Mouse (Mus musculus) heart, embryonic 13.5 days (tissue): Measurements from ENCODE around the gene Prkag3. TPM values are rescaled to one million over a fixed set of nuclear protein-coding genes. Genes with fewer than 3 reads are reported as not detected.
A peak's percentile ranks its signal among the peaks of the same experiment; 100 is the strongest.

Experiments used
- ATAC-seq: fragments of 200-750 bp; cut with Nextera tagmentation; 2 replicates; pipeline ENCODE4 v1.8.0; 2017; ENCODE audit warnings: moderate TSS enrichment; ENCODE audit not compliant: insufficient number of reproducible peaks, low FRiP score, low TSS enrichment; ENCODE audit errors: extremely low read depth
- H3K27ac ChIP-seq: fragments of 300-500 bp; sonication (generic); replicated peaks from 2 replicates; pipeline ENCODE4 v1.5.1; 2015; ENCODE audit warnings: moderate library complexity, mild to moderate bottlenecking, inconsistent platforms
- H3K27me3 ChIP-seq: fragments of 300-500 bp; sonication (generic); replicated peaks from 2 replicates; pipeline ENCODE4 v1.6.1; 2015; ENCODE audit warnings: mild to moderate bottlenecking, inconsistent platforms
- H3K36me3 ChIP-seq: fragments of 300-500 bp; sonication (generic); 2 replicates; pipeline ENCODE4 v1.6.1; 2015; ENCODE audit warnings: mild to moderate bottlenecking, inconsistent platforms
- H3K4me1 ChIP-seq: fragments of 300-500 bp; sonication (generic); 2 replicates; pipeline ENCODE4 v1.6.1; 2015; ENCODE audit warnings: inconsistent platforms
- H3K4me2 ChIP-seq: fragments of 300-500 bp; sonication (generic); 2 replicates; pipeline ENCODE4 v1.6.1; 2015; ENCODE audit warnings: inconsistent platforms, mild to moderate bottlenecking, moderate library complexity
- H3K4me3 ChIP-seq: fragments of 300-500 bp; sonication (generic); 2 replicates; pipeline ENCODE4 v1.5.1; 2015; ENCODE audit warnings: moderate library complexity, mild to moderate bottlenecking, inconsistent platforms
- H3K9ac ChIP-seq: fragments of 300-500 bp; sonication (generic); 2 replicates; pipeline ENCODE4 v1.6.1; 2015; ENCODE audit warnings: inconsistent platforms, mild to moderate bottlenecking, moderate library complexity
- H3K9me3 ChIP-seq: fragments of 300-500 bp; sonication (generic); 2 replicates; pipeline ENCODE4 v1.6.1; 2016; ENCODE audit warnings: inconsistent platforms
- WGBS: fragments of 180-500 bp; shearing (Covaris S2); methylation state at CpG from one replicate; pipeline ENCODE4 v1.1.7; 2015; ENCODE audit warnings: mixed read lengths; 5-methylcytosine and 5-hydroxymethylcytosine counted together
- polyA plus RNA-seq: library from polyadenylated mRNA; unstranded; fragments of >200 nt; fragmentation: Nextera tagmentation; extraction: Ambion mirVana; gene quantifications from 2 replicates; pipeline ENCODE4 v1.2.1, GENCODE M21; 2015

Gene Prkag3
- polyA plus RNA-seq, 1 experiment from 2014 or later: 4.2 TPM

DNA sequence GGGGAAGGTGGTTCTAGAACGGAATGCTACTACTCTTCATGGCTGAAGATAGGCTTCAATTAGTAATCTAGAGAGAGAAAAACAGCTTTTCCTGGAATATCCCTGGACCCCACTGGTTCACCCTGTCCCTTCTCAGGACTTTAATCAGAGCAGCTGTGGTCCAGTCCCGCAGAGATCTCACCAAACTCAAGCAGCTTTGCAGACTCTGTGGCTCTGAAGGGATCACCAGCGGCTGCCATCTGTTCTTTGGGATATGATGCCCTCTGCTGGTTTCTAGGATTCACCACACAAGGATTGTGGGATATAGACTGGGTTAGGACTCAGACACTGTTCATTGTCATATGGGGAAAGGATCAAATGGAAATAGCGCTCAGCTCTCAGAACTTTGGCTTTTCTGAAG is 10.8 kb upstream of the Prkag3 start:
- Histone ChIP-seq H3K27me3 (peaks cover 22% of the 10 kb centered on the region), H3K36me3 (no peaks in the 10 kb centered on the region), H3K27ac (no peak overlapping the region), H3K9ac (no peak overlapping the region), H3K4me1 (no peaks in the 10 kb centered on the region), H3K4me2 (no peak overlapping the region), H3K9me3 (no peaks in the 10 kb centered on the region), H3K4me3 (no peak overlapping the region)
- ATAC-seq: no peak
- WGBS: 14% methylated on average over 4 of the region's 4 CpGs

DNA sequence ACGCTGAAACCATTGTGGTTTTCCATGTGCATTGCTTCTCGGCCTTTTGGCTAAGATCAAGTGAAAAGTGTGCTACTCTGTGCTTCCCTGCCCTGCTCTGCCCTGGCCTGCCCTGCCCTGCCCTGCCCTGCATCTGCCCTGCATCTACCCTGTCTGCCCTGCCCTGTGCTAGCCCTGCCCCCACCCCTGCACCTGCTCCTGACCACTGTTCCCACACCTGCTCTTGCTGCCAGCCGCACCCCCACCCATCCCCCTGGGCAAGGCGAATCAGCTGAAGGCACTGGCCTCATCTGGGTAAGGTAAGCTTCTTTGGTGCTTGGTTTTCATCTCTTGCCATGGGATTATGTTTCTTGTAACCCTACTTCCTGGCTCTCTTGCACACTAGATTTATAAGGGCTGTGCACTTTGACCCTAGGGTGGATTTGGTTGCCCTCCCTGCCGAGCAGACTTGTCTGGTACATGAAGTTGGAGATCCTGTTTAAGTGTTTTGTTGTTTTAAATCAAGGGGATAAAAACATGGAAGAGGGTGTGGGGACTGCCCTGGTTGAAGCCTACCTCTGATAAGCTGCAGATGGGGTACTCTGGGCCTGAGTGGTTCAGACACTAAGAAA is 5.3 kb upstream of the Prkag3 start:
- Histone ChIP-seq H3K4me1 (peaks cover 14% of the 10 kb centered on the region), H3K9ac (no peak overlapping the region), H3K27ac (no peak overlapping the region), H3K27me3 (no peaks in the 10 kb centered on the region), H3K36me3 (no peaks in the 10 kb centered on the region), H3K4me3 (no peak overlapping the region), H3K4me2 (no peak overlapping the region), H3K9me3 (no peaks in the 10 kb centered on the region)
- WGBS: 63% methylated on average over 5 of the region's 5 CpGs
- ATAC-seq: no peak

GRCm38 (mm10) chr1:74753266-74753974 is 4.4 kb upstream of the Prkag3 start:
- no peak for ATAC-seq
- Histone ChIP-seq H3K9ac (no peak overlapping the region), H3K9me3 (no peaks in the 10 kb centered on the region), H3K27ac (no peak overlapping the region), H3K4me1 (peaks cover 22% of the 10 kb centered on the region), H3K4me3 (no peak overlapping the region), H3K27me3 (no peaks in the 10 kb centered on the region), H3K36me3 (no peaks in the 10 kb centered on the region), H3K4me2 (no peak overlapping the region)
- 75% methylated on average over 8 of the region's 8 CpGs for WGBS

DNA sequence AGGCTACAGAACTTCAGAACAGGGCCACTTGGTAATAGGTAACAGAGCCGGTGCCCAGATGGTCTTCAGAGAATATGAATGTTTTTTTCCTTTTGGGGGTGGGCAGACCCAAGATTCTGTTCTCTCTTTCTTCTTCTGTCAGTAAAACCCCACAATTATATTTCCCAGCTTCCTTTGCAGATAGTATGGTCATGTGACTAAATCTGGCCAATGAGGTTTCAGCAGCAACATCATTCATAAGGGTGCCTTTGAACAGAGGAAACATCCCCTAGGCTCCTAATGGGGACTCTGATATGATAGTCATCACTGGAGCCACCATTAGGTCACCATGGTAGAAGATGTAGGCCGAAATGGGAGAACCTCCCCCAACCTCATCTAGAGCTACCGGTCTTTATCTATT is 3.8 kb upstream of the Prkag3 start:
- 90% methylated on average over 3 of the region's 3 CpGs for WGBS
- no peak for ATAC-seq
- Histone ChIP-seq H3K9me3 (no peaks in the 10 kb centered on the region), H3K27ac (no peak overlapping the region), H3K27me3 (no peaks in the 10 kb centered on the region), H3K36me3 (no peaks in the 10 kb centered on the region), H3K4me3 (no peak overlapping the region), H3K9ac (no peak overlapping the region), H3K4me1 (peaks cover 27% of the 10 kb centered on the region), H3K4me2 (no peak overlapping the region)

- Histone ChIP-seq H3K4me1 (peaks cover 34% of the 10 kb centered on the region), H3K4me2 (no peak overlapping the region), H3K9me3 (no peaks in the 10 kb centered on the region), H3K36me3 (no peaks in the 10 kb centered on the region), H3K27me3 (peaks cover under 1% of the 10 kb centered on the region), H3K9ac (no peak overlapping the region), H3K27ac (no peak overlapping the region), H3K4me3 (no peak overlapping the region)
- WGBS: 80% methylated on average over 8 of the region's 8 CpGs
- no peak for ATAC-seq
These were observed 3.1 kb upstream of the Prkag3 start for GRCm38 (mm10) chr1:74752150-74752549.

DNA sequence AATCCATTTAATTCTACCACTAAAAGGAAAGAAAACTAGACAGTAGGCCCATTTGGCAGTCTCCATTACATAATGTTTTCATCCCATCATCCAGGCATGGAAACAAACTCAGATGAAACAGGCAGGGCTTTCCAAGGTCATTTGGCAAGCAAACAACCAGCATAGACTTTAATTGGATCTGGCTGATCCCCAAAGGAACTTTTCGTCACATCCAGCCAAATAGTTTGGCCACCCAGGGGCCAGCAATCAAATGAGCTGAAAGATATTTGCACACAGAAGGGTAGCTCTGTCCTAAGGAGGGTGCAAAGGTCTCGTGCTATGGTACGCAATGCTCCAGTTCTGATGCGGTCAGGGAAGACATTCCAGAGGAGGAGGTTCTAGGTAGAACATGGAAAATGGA is 1.7 kb upstream of the Prkag3 start:
- Histone ChIP-seq H3K27ac (no peak overlapping the region), H3K4me1 (peaks cover 38% of the 10 kb centered on the region), H3K9me3 (no peaks in the 10 kb centered on the region), H3K4me2 (no peak overlapping the region), H3K9ac (no peak overlapping the region), H3K4me3 (no peak overlapping the region), H3K36me3 (no peaks in the 10 kb centered on the region), H3K27me3 (peaks cover 3% of the 10 kb centered on the region)
- 82% methylated on average over 4 of the region's 4 CpGs for WGBS
- no peak for ATAC-seq

GRCm38 (mm10) chr1:74749301-74749700 is 280 bp upstream of the Prkag3 start:
- Histone ChIP-seq H3K4me3 (peak overlapping the region; percentile 51), H3K27ac (peak overlapping the region; percentile 88), H3K9me3 (no peaks in the 10 kb centered on the region), H3K4me2 (peak overlapping the region; percentile 69), H3K4me1 (peaks cover 38% of the 10 kb centered on the region), H3K27me3 (peaks cover 3% of the 10 kb centered on the region), H3K36me3 (no peaks in the 10 kb centered on the region), H3K9ac (peak overlapping the region; percentile 78)
- WGBS: 27% methylated on average over 7 of the region's 7 CpGs
- peak; percentile 39; the same call in 1 of the 2 replicates for ATAC-seq

- Histone ChIP-seq H3K9ac (no peak overlapping the region), H3K4me2 (peak overlapping the region; percentile 69), H3K4me3 (no peak overlapping the region), H3K27ac (no peak overlapping the region), H3K4me1 (peaks cover 38% of the 10 kb centered on the region), H3K9me3 (no peaks in the 10 kb centered on the region), H3K36me3 (no peaks in the 10 kb centered on the region), H3K27me3 (peaks cover 3% of the 10 kb centered on the region)
- ATAC-seq: no peak
- 67% methylated on average over 5 of the region's 5 CpGs for WGBS
These were observed 1.7 kb downstream of the Prkag3 start for GRCm38 (mm10) chr1:74747335-74747734.

DNA sequence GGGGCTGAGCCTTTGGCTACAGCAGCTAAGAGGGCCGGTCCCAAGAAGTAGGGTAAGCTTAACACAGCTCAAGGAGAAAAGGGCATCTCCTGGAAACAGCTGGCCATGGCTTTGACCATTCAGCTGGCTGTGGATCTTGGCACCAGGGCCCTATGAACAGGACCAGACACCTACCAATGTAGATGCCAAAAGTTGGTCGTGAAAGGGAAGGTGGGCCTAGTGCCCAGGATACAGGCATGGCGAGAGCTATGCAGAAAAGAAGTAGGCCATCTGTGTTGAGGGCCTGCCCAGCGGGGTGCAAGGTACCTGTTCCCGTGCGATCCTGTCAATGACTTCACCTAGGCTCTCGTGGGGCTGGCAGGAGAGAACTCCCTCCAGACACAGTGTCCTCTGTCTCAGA is 8.2 kb downstream of the Prkag3 start:
- Histone ChIP-seq H3K4me3 (no peak overlapping the region), H3K9me3 (no peaks in the 10 kb centered on the region), H3K27me3 (no peaks in the 10 kb centered on the region), H3K27ac (no peak overlapping the region), H3K4me2 (no peak overlapping the region), H3K36me3 (peaks cover 8% of the 10 kb centered on the region), H3K4me1 (0 out of 2 replicates have a peak, but pooled peaks cover under 1% of the 10 kb centered on the region), H3K9ac (no peak overlapping the region)
- ATAC-seq: no peak
- 74% methylated on average over 7 of the region's 7 CpGs for WGBS

GRCm38 (mm10) chr1:74737500-74737899 is 11.5 kb downstream of the Prkag3 start:
- Histone ChIP-seq H3K4me1 (no peaks in the 10 kb centered on the region), H3K27me3 (no peaks in the 10 kb centered on the region), H3K4me3 (no peak overlapping the region), H3K9ac (no peak overlapping the region), H3K4me2 (no peak overlapping the region), H3K36me3 (peaks cover 8% of the 10 kb centered on the region), H3K27ac (no peak overlapping the region), H3K9me3 (no peaks in the 10 kb centered on the region)
- no peak for ATAC-seq
- 73% methylated on average over 7 of the region's 7 CpGs for WGBS

DNA sequence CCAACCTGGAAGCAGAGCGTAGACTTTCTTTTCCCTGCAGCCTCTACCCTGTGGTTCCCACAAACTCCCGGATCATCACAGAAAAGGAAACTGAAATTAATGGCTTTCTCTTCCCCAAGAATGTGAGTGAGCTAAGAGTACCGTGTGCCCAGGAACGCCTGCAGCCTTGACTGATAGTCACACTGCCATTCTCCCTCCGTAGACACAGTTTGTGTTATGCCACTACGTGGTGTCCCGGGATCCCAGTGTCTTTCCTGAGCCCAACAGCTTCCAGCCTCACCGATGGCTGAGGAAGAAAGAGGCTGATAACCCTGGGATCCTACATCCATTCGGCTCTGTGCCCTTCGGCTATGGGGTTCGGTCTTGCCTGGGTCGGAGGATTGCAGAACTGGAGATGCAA is 12.0 kb downstream of the Prkag3 start:
- H3K4me2 ChIP-seq: no peak overlapping the region
- ATAC-seq: no peak
- no peak overlapping the region for H3K4me3 ChIP-seq
- no peaks in the 10 kb centered on the region for H3K9me3 ChIP-seq
- H3K36me3 ChIP-seq: peaks cover 8% of the 10 kb centered on the region
- no peak overlapping the region for H3K27ac ChIP-seq
- no peak overlapping the region for H3K9ac ChIP-seq
- whole genome bisulfite sequencing: 83% methylated on average over 12 of the region's 12 CpGs
- H3K27me3 ChIP-seq: no peaks in the 10 kb centered on the region
- no peaks in the 10 kb centered on the region for H3K4me1 ChIP-seq

DNA sequence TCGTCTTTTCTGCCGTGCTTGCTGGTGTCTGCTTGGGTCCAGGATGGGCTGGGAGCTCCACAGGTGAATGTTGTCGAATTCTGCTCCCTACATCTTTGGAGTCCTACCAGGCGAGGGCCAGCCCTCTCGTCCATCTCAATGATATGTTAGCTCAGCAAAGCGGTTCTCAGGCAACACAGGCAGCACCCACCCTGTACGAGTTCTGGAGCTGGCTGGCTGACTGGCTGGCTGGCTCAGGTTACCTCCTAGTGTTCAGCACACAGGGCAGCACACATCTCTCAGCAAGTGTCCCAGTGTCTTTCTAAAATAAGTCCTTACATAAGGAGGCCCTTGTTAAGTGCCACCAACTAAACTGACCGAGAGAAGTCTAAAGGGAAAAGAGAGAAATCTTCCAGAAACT is 20.6 kb downstream of the Prkag3 start:
- ATAC-seq: no peak
- no peak overlapping the region for H3K4me3 ChIP-seq
- H3K27me3 ChIP-seq: no peaks in the 10 kb centered on the region

More for the DNA sequence above, 20.6 kb downstream of the Prkag3 start:
- Histone ChIP-seq H3K4me1 (peaks cover 10% of the 10 kb centered on the region; the same call in 1 of the 2 replicates), H3K9me3 (no peaks in the 10 kb centered on the region), H3K36me3 (no peaks in the 10 kb centered on the region), H3K27ac (no peak overlapping the region), H3K9ac (no peak overlapping the region), H3K4me2 (no peak overlapping the region)
- WGBS: 65% methylated on average over 8 of the region's 8 CpGs
